Mouse (Mus musculus) embryonic fibroblast, embryonic 13.5 days (primary cell): ENCODE data around the gene Zfr2.

ENCODE experiments used
- CTCF ChIP-seq: IDR thresholded peaks from 2 replicates; pipeline ENCODE4 v1.5.1; 2011; ENCODE audit warnings: mild to moderate bottlenecking, control low read depth, low read length, moderate library complexity, borderline replicate concordance; ENCODE audit not compliant: insufficient read depth
- POLR2A ChIP-seq: IDR thresholded peaks from 2 replicates; pipeline ENCODE4 v1.6.1; 2011; ENCODE audit warnings: low read depth, mild to moderate bottlenecking, control low read depth, low read length, moderate library complexity

DNA sequence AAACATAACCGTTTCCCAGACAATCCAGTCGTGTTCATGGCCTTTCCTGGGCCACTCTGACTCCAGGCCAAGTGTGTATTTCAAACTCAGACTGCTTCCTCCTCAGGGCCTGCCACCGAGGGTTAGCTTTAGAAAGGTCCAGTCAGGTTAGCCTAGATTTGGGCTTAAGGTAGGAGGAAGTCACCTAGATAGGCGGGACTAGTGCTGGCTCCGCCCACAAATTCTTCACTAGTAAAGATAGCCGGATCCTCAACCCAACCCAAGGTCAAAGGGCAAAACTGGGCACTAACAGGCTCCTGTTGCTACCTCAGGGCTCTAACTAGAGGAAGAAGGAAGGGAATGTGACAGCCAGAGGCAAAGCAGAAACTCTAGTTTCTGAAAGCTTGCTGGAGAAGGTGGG, 53.6 kb downstream of the Zfr2 start:
- no peak for TF ChIP-seq CTCF
- no peak for TF ChIP-seq POLR2A
